Mouse (Mus musculus) MEL (cell line): ENCODE results near the gene Ak5. TPM values are rescaled to one million over a fixed set of nuclear protein-coding genes. Genes with fewer than 3 reads are reported as not detected.

Experiments
- DNase-seq: peaks from one replicate; pipeline ENCODE4 v3.0.0; 2011; ENCODE audit warnings: low read depth, low spot score
- H3K27ac ChIP-seq: 2 replicates; pipeline ENCODE4 v1.5.1; 2012; ENCODE audit warnings: low read depth, mild to moderate bottlenecking, control low read depth, low read length, moderate library complexity; ENCODE audit not compliant: control insufficient read depth
- H3K27me3 ChIP-seq, 2 experiments: fragments of 150-350 bp in 1 of 2; sonication (generic) in 1 of 2; 2 replicates each; pipeline ENCODE4 v1.6.1; 2012; ENCODE audit warnings: low read length in 2 of 2, mild to moderate bottlenecking in 2 of 2, improper control_type of control experiment in 1 of 2, moderate library complexity in 1 of 2; ENCODE audit not compliant: insufficient read depth in 2 of 2, control insufficient read depth in 1 of 2
- H3K36me3 ChIP-seq, 2 experiments: 2 replicates each; pipeline ENCODE4 v1.6.1; 2012 to 2014; ENCODE audit warnings: low read length in 2 of 2, improper control_type of control experiment in 1 of 2, inconsistent platforms in 1 of 2, mild to moderate bottlenecking in 1 of 2; ENCODE audit not compliant: insufficient read depth in 2 of 2, control insufficient read depth in 1 of 2
- H3K4me1 ChIP-seq, 2 experiments: fragments of 150-350 bp in 1 of 2; sonication (generic) in 1 of 2; 2 replicates each; pipeline ENCODE4 v1.6.1; 2012; ENCODE audit warnings: low read length in 2 of 2, improper control_type of control experiment in 1 of 2, mild to moderate bottlenecking in 1 of 2; ENCODE audit not compliant: insufficient read depth in 2 of 2, control insufficient read depth in 1 of 2
- H3K4me3 ChIP-seq, 2 experiments: fragments of 150-350 bp in 1 of 2; sonication (generic) in 1 of 2; 2 replicates each; pipeline ENCODE4 v1.5.1; 2012; ENCODE audit warnings: low read depth in 2 of 2, low read length in 2 of 2, mild to moderate bottlenecking in 2 of 2, moderate library complexity in 2 of 2, control low read depth in 1 of 2, improper control_type of control experiment in 1 of 2; ENCODE audit not compliant: control insufficient read depth in 1 of 2, insufficient read depth in 1 of 2
- H3K79me2 ChIP-seq: 2 replicates; pipeline ENCODE4 v1.6.1; 2012; ENCODE audit warnings: mild to moderate bottlenecking, low read length, moderate library complexity; ENCODE audit not compliant: control insufficient read depth, poor library complexity, insufficient read depth
- H3K9ac ChIP-seq: 2 replicates; pipeline ENCODE4 v1.6.1; 2012; ENCODE audit warnings: low read depth, mild to moderate bottlenecking, control low read depth, low read length, moderate library complexity; ENCODE audit not compliant: control insufficient read depth, poor library complexity, severe bottlenecking
- H3K9me3 ChIP-seq: fragments of 150-350 bp; sonication (generic); replicated peaks from 2 replicates; pipeline ENCODE4 v1.6.1; 2012; ENCODE audit warnings: mild to moderate bottlenecking, low read length, improper control_type of control experiment, moderate library complexity; ENCODE audit not compliant: insufficient read depth
- BHLHE40 ChIP-seq: IDR thresholded peaks from 2 replicates; pipeline ENCODE4 v1.6.1; 2012; ENCODE audit warnings: low read depth, mild to moderate bottlenecking, inconsistent platforms, low read length, improper control_type of control experiment, borderline replicate concordance
- CHD1 ChIP-seq: IDR thresholded peaks from 2 replicates; pipeline ENCODE4 v1.6.1; 2012; ENCODE audit warnings: low read depth, mild to moderate bottlenecking, inconsistent platforms, low read length, improper control_type of control experiment
- CHD2 ChIP-seq: IDR thresholded peaks from 2 replicates; pipeline ENCODE4 v1.6.1; 2011; ENCODE audit warnings: low read length, improper control_type of control experiment
- CTCF ChIP-seq, 3 experiments: IDR thresholded peaks in 2 of 3; conservative IDR thresholded peaks in 1 of 3; 2 replicates each; pipeline ENCODE4 v1.5.1; 2011 to 2012; ENCODE audit warnings: low read length in 3 of 3, low read depth in 2 of 3, mild to moderate bottlenecking in 2 of 3, improper control_type of control experiment in 1 of 3, inconsistent platforms in 1 of 3, mixed read lengths in 1 of 3, moderate library complexity in 1 of 3; ENCODE audit not compliant: control insufficient read depth in 1 of 3, insufficient read depth in 1 of 3, poor library complexity in 1 of 3, severe bottlenecking in 1 of 3
- E2F4 ChIP-seq: IDR thresholded peaks from 2 replicates; pipeline ENCODE4 v1.6.1; 2011; ENCODE audit warnings: low read depth, low read length, improper control_type of control experiment, borderline replicate concordance
- EP300 ChIP-seq, 2 experiments: IDR thresholded peaks; 2 replicates each; pipeline ENCODE4 v1.6.1; 2011; ENCODE audit warnings: improper control_type of control experiment in 2 of 2, low read length in 2 of 2, low read depth in 1 of 2, mild to moderate bottlenecking in 1 of 2
- GABPA ChIP-seq: IDR thresholded peaks from 2 replicates; pipeline ENCODE4 v1.6.1; 2012; ENCODE audit warnings: low read depth, mild to moderate bottlenecking, inconsistent platforms, low read length, improper control_type of control experiment, moderate library complexity
- GATA1 ChIP-seq: IDR thresholded peaks from 2 replicates; pipeline ENCODE4 v1.6.1; 2011; ENCODE audit warnings: low read depth, low read length, improper control_type of control experiment
- HCFC1 ChIP-seq: IDR thresholded peaks from 2 replicates; pipeline ENCODE4 v1.6.1; 2012; ENCODE audit warnings: low read depth, mild to moderate bottlenecking, inconsistent platforms, low read length, improper control_type of control experiment, moderate library complexity
- JUND ChIP-seq: IDR thresholded peaks from 2 replicates; pipeline ENCODE4 v1.6.1; 2011; ENCODE audit warnings: low read depth, mild to moderate bottlenecking, improper control_type of control experiment, low read length
- KAT2A ChIP-seq: conservative IDR thresholded peaks from 2 replicates; pipeline ENCODE4 v1.6.1; 2012; ENCODE audit warnings: low read depth, low read length, improper control_type of control experiment, inconsistent platforms
- MAX ChIP-seq: IDR thresholded peaks from 2 replicates; pipeline ENCODE4 v1.6.1; 2011; ENCODE audit warnings: low read length, improper control_type of control experiment
- MAZ ChIP-seq: IDR thresholded peaks from 2 replicates; pipeline ENCODE4 v1.6.1; 2012; ENCODE audit warnings: low read depth, mild to moderate bottlenecking, inconsistent platforms, low read length, improper control_type of control experiment
- MYB ChIP-seq: IDR thresholded peaks from 2 replicates; pipeline ENCODE4 v1.6.1; 2011; ENCODE audit warnings: mild to moderate bottlenecking, low read depth, low read length, improper control_type of control experiment
- POLR2A ChIP-seq, 2 experiments: IDR thresholded peaks; 2 replicates each; pipeline ENCODE4 v1.6.1; 2011 to 2012; ENCODE audit warnings: low read length in 2 of 2, mild to moderate bottlenecking in 2 of 2, control low read depth in 1 of 2, improper control_type of control experiment in 1 of 2, low read depth in 1 of 2, moderate library complexity in 1 of 2; ENCODE audit not compliant: control insufficient read depth in 1 of 2, insufficient read depth in 1 of 2, poor library complexity in 1 of 2
- POLR2AphosphoS5 ChIP-seq: IDR thresholded peaks from 2 replicates; pipeline ENCODE4 v1.6.1; 2012; ENCODE audit warnings: low read depth, borderline replicate concordance, mild to moderate bottlenecking, inconsistent platforms, low read length, moderate library complexity, mixed read lengths
- RCOR1 ChIP-seq: IDR thresholded peaks from 2 replicates; pipeline ENCODE4 v1.6.1; 2012; ENCODE audit warnings: low read depth, mild to moderate bottlenecking, inconsistent platforms, low read length, improper control_type of control experiment
- SIN3A ChIP-seq: IDR thresholded peaks from 2 replicates; pipeline ENCODE4 v1.6.1; 2012; ENCODE audit warnings: low read length, improper control_type of control experiment, inconsistent platforms
- SMC3 ChIP-seq: IDR thresholded peaks from 2 replicates; pipeline ENCODE4 v1.6.1; 2011; ENCODE audit warnings: low read depth, low read length, improper control_type of control experiment
- TAL1 ChIP-seq: IDR thresholded peaks from 2 replicates; pipeline ENCODE4 v1.6.1; 2012; ENCODE audit warnings: mild to moderate bottlenecking, inconsistent platforms, low read length, moderate library complexity, mixed read lengths
- TCF12 ChIP-seq: IDR thresholded peaks from 2 replicates; pipeline ENCODE4 v1.6.1; 2014; ENCODE audit warnings: low read depth, mild to moderate bottlenecking, inconsistent platforms, low read length, improper control_type of control experiment, moderate library complexity
- UBTF ChIP-seq: IDR thresholded peaks from 2 replicates; pipeline ENCODE4 v1.6.1; 2012; ENCODE audit warnings: low read depth, mild to moderate bottlenecking, inconsistent platforms, low read length, improper control_type of control experiment, moderate library complexity, borderline replicate concordance; ENCODE audit not compliant: insufficient read depth
- ZC3H11A ChIP-seq: IDR thresholded peaks from 2 replicates; pipeline ENCODE4 v1.6.1; 2012; ENCODE audit warnings: low read depth, mild to moderate bottlenecking, inconsistent platforms, low read length, improper control_type of control experiment
- ZKSCAN1 ChIP-seq: IDR thresholded peaks from 2 replicates; pipeline ENCODE4 v1.6.1; 2012; ENCODE audit warnings: low read depth, mild to moderate bottlenecking, inconsistent platforms, low read length, improper control_type of control experiment, moderate library complexity
- polyA plus RNA-seq, 2 experiments: library from polyadenylated mRNA; stranded (reverse) in 1 of 2; unstranded in 1 of 2; fragments of >175 nt in 1 of 2; fragments of >200 nt in 1 of 2; gene quantifications; 2 replicates each; pipeline versions ENCODE4 v1.2.1 to v1.2.4; 2012; ENCODE audit warnings: low replicate concordance in 2 of 2, low read depth in 1 of 2; ENCODE audit not compliant: insufficient read length in 2 of 2, insufficient read depth in 1 of 2, missing spikeins in 1 of 2
- total RNA-seq: library from RNA; depleted of rRNA; stranded (reverse); fragments of 300-350 nt; gene quantifications from 2 replicates; pipeline ENCODE4 v1.2.3, GENCODE M21; 2012

Gene Ak5
- total and polyA plus RNA-seq, 3 experiments: 0.06 to 0.31 TPM; not detected in 1

- Histone ChIP-seq H3K27ac (no peak overlapping the region), H3K9ac (no peak overlapping the region), H3K9me3 (no peaks in the 10 kb centered on the region), H3K4me3 (no peak overlapping the region), H3K79me2 (no peaks in the 10 kb centered on the region), H3K4me1 (peaks cover 0 to 7% of the 10 kb centered on the region in 2 experiments; a peak in 2 of 4 replicates), H3K27me3 (no peaks in the 10 kb centered on the region), H3K36me3 (no peaks in the 10 kb centered on the region; a peak in 1 of 4 replicates)
- TF ChIP-seq MYB (no peak), HCFC1 (no peak), ZKSCAN1 (no peak), E2F4 (no peak), CHD1 (no peak), SIN3A (no peak), EP300 (IDR thresholded peaks at IDR 0.05; ENCODE audit: low read depth in 1 of 2, low read length in 2 of 2) (no peak), TAL1 (no peak), GABPA (no peak)
- DNase-seq: no peak
Observed at GRCm38 (mm10) chr3:152577763-152578162, 90.4 kb downstream of the Ak5 start.

GRCm38 (mm10) chr3:152577273-152577672 is 90.9 kb downstream of the Ak5 start:
- H3K9me3 ChIP-seq: no peaks in the 10 kb centered on the region
- no peak overlapping the region for H3K27ac ChIP-seq

GRCm38 (mm10) chr3:152569242-152569605 is 98.9 kb downstream of the Ak5 start:
- Histone ChIP-seq H3K36me3 (peaks cover 0 to 5% of the 10 kb centered on the region in 2 experiments; a peak in 1 of 4 replicates), H3K4me1 (peaks cover 2 to 4% of the 10 kb centered on the region in 2 experiments; a peak in 2 of 4 replicates), H3K27ac (no peak overlapping the region), H3K9ac (no peak overlapping the region), H3K27me3 (no peaks in the 10 kb centered on the region), H3K4me3 (no peak overlapping the region), H3K9me3 (no peaks in the 10 kb centered on the region), H3K79me2 (no peaks in the 10 kb centered on the region)
- TF ChIP-seq CHD2 (no peak), ZC3H11A (no peak), ZKSCAN1 (no peak), UBTF (no peak), EP300 (IDR thresholded peaks at IDR 0.05; ENCODE audit: low read depth in 1 of 2, low read length in 2 of 2) (no peak), MAZ (no peak), CHD1 (no peak), BHLHE40 (no peak), HCFC1 (no peak), POLR2A (IDR thresholded peaks at IDR 0.05; ENCODE audit: control insufficient read depth in 1 of 2, insufficient read depth in 1 of 2, low read depth in 1 of 2, low read length in 2 of 2, poor library complexity in 1 of 2) (no peak), MAX (no peak), TCF12 (no peak), GATA1 (no peak), SIN3A (no peak), JUND (no peak)
- no peak for DNase-seq

More at GRCm38 (mm10) chr3:152577273-152577672, 90.9 kb downstream of the Ak5 start:
- peaks cover 0 to 7% of the 10 kb centered on the region in 2 experiments; a peak in 2 of 4 replicates for H3K4me1 ChIP-seq
- no peak overlapping the region for H3K4me3 ChIP-seq
- no peak for DNase-seq
- H3K27me3 ChIP-seq: no peaks in the 10 kb centered on the region
- no peaks in the 10 kb centered on the region; a peak in 1 of 4 replicates for H3K36me3 ChIP-seq
- no peaks in the 10 kb centered on the region for H3K79me2 ChIP-seq
- TF ChIP-seq KAT2A (no peak), POLR2AphosphoS5 (no peak), SMC3 (no peak), TAL1 (no peak), RCOR1 (no peak), E2F4 (no peak), MYB (no peak), CTCF (IDR thresholded peaks at IDR 0.05 in 2 of 3, conservative IDR thresholded peaks at IDR 0.05 in 1 of 3; ENCODE audit: control insufficient read depth in 1 of 3, insufficient read depth in 1 of 3, low read depth in 2 of 3, low read length in 3 of 3, poor library complexity in 1 of 3, severe bottlenecking in 1 of 3) (no peak), CHD1 (no peak), TCF12 (no peak)
- H3K9ac ChIP-seq: no peak overlapping the region
